Mouse (Mus musculus): Measurements from ENCODE around the gene Vmn1r60. TPM values are rescaled to one million over a fixed set of nuclear protein-coding genes. Genes with fewer than 3 reads are reported as not detected.
"Not testable (repeated sequence)": the region's sequence is repeated elsewhere in the genome, so short reads cannot be mapped to it uniquely, and the experiment has no call there.

Gene Vmn1r60
- not detected for total RNA-seq (2021)
- long read RNA-seq, experiment 1: 0 reads
- long read RNA-seq, experiment 2: 0 reads

- intact Hi-C loops (cut with DNase I; ENCODE audit: low total_unique reads); DNase-seq: not testable (repeated sequence)
These were observed at the start of gene Vmn1r60 for GRCm38 (mm10) chr7:5547217-5547616. Gene Vmn1r60, minus strand, starts transcription at chr7:5547317.

- intact Hi-C loops (cut with DNase I; ENCODE audit: low total_unique reads): not testable (repeated sequence)
These were observed 6.2 kb downstream of the Vmn1r60 start for GRCm38 (mm10) chr7:5540770-5541436.

GRCm38 (mm10) chr7:5493856-5494255, 53.3 kb downstream of the Vmn1r60 start, which contains the start of gene Vmn2r28:
Gene Vmn2r28, minus strand, starts transcription at chr7:5493956.
- DNase-seq: not testable (repeated sequence)

More at GRCm38 (mm10) chr7:5540770-5541436, 6.2 kb downstream of the Vmn1r60 start:
- not testable (repeated sequence) for DNase-seq

More at GRCm38 (mm10) chr7:5493856-5494255, 53.3 kb downstream of the Vmn1r60 start, which contains the start of gene Vmn2r28:
- intact Hi-C loops (cut with DNase I; ENCODE audit: low total_unique reads): not testable (repeated sequence)

Other genes with a start within 250 kb of the Vmn1r60 start
- not detected for gene Gm5065, start 196.8 kb downstream of the Vmn1r60 start, total RNA-seq (2021)
- not detected for gene Nlrp2, start 196.3 kb downstream of the Vmn1r60 start, total RNA-seq (2021)
- gene Vmn1r58, start 133.9 kb downstream of the Vmn1r60 start, total RNA-seq (2021): not detected
- gene Vmn1r59, start 90.5 kb downstream of the Vmn1r60 start, total RNA-seq (2021): not detected
- not detected for gene Vmn2r28, start 53.4 kb downstream of the Vmn1r60 start, total RNA-seq (2021)
- gene Vmn1r61, start 66.0 kb upstream of the Vmn1r60 start, total RNA-seq (2021): not detected
- not detected for gene Vmn1r62, start 126.3 kb upstream of the Vmn1r60 start, total RNA-seq (2021)

All from gastrocnemius, postnatal 14 days (tissue).